Mouse (Mus musculus) adrenal gland, adult 8-10 months (tissue): ENCODE measurements at regions not wholly inside any gene's neighbourhood (a gene's known extent, or its start where the extent isn't known, plus 50 kb on each side); places are given as distances from the start of the nearest gene placed in this dataset.

Source experiments
- DNase-seq: peaks from one replicate; pipeline ENCODE4 v3.0.0; 2022

GRCm38 (mm10) chr8:91872278-91873115, 70.6 kb upstream of the Irx3 start:
- DNase-seq = peak; percentile 4

- DNase-seq = no peak
Measured at GRCm38 (mm10) chr8:91867069-91867468, 65.2 kb upstream of the Irx3 start.

- no peak for DNase-seq
Measured at GRCm38 (mm10) chr8:91866076-91866475, 64.2 kb upstream of the Irx3 start.

GRCm38 (mm10) chr8:91865361-91865760, 63.5 kb upstream of the Irx3 start:
- DNase-seq = no peak

DNA sequence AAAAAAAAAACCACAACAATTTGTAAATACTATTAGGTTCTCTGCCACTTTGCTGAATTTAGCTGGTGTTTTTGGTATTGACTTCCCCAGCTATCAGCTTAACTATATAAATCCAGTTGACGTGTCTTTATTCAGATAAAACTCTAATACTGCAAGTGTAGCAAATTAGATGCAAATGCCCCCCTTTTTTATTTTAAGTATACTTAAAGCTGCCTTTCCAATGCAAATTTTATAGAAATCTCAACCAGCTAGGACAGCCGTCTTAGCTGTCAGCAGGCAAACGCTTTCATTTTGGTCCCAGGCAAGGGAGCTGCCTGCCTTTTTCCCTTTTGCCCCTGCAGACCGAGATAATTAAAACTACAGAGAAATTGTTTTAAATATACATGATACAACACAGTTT, 61.6 kb upstream of the Irx3 start:
- DNase-seq = no peak

GRCm38 (mm10) chr8:91855881-91856280, 54.0 kb upstream of the Irx3 start:
- no peak for DNase-seq

DNA sequence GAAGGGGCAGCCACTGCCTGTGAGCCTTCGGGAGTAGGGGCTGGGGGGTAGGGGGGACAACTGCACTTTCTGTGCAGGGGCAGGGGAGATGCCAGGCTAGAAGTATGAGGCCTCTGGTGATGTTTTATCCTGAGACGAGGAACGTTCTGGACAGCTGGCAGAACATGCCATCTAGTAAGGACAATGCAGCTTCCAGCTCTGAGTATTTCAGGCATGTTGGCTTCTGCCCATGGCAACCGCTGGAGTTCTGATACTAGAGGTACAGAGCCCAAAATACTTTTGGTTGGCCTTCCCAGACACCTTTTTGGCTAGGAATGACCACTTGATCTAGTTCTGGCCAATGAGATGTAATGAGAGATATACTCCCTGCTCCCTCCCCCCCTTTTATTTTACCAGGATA, 52.5 kb upstream of the Irx3 start:
- no peak for DNase-seq

DNA sequence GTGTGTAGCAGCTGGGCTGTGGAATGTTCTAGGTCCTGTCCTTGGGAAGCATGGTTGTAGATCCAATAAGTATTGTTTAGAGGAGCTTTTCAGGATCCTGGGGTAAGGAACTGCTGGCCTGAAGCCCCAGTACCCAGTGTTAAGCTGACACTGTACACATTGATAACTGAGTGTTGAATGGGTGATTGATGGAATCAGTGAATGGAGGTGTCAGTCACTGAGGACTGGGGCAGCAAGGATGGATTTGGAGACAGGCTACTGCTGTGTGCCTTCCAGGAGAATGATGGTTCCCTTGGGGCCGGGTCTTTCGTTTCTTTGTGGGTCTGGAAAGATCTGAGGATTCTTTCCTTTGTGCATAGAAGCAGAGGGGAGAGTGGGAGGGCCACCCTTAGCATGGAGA, 51.9 kb upstream of the Irx3 start:
- DNase-seq = no peak

DNA sequence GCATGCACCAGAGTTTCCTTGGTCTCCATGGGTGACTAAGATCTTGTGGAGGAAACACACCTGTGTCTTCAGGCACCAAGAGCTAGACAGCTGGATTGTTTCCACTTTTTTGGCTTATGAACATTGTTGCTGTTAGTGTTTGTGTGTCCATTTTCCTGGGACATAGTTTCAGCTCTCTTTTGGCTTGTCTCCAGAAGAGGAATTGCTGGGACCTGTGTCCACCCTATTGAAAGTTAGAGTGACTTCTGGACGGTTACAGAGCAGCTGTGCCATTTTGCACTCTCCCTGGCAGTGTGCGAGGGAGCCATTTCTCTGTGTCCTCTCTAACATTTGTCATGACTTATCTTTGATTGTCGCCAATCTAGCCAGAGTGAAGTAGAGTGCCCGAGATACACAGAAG, 51.5 kb upstream of the Irx3 start:
- no peak for DNase-seq
